Comparison of ENCODE assay signal across 27 mouse cellular contexts in genomic region chr17:63818444-63819027, GRCm38 (mm10). TPM values are rescaled to one million over a fixed set of nuclear protein-coding genes. Genes with fewer than 3 reads are reported as not detected.
DNase-seq lines count a peak whose midpoint lies in the region; ATAC-seq lines count a peak whose summit lies in the region.
"Had no signal": no experiment of that assay in that cellular context is flagged by ENCODE, and none has a peak within 500 bp of the region (broad histone marks: within the 10 kb centered on the region; RNA-seq: fewer than 3 reads in every experiment).

No protein-coding gene starts in this region.

- no peaks in the 10 kb centered on the region for H3K4me1 ChIP-seq in heart, embryonic 10.5 days
- no peaks in the 10 kb centered on the region for H3K4me1 ChIP-seq in limb, embryonic 10.5 days
- H3K4me1 ChIP-seq in megakaryocyte, embryonic 14.5 days: peaks cover 29% of the 10 kb centered on the region
- no peaks in the 10 kb centered on the region for H3K4me1 ChIP-seq in hindbrain, embryonic 12.5 days
- H3K4me1 ChIP-seq: embryonic facial prominence, embryonic 13.5 days; forebrain, embryonic 10.5 days; forebrain, embryonic 15.5 days; midbrain, embryonic 12.5 days; neural tube, embryonic 13.5 days had no signal

- 61% methylated on average over 10 of the region's 10 CpGs for WGBS in heart, embryonic 10.5 days
- 82% methylated on average over 10 of the region's 10 CpGs for WGBS in limb, embryonic 10.5 days
- WGBS in hindbrain, embryonic 12.5 days: 87% methylated on average over 10 of the region's 10 CpGs

- no peaks in the 10 kb centered on the region for H3K36me3 ChIP-seq in heart, embryonic 10.5 days
- no peaks in the 10 kb centered on the region for H3K36me3 ChIP-seq in limb, embryonic 10.5 days
- H3K36me3 ChIP-seq in megakaryocyte, embryonic 14.5 days (replicated peaks; ENCODE audit: low read length): no peaks in the 10 kb centered on the region
- no peaks in the 10 kb centered on the region for H3K36me3 ChIP-seq in hindbrain, embryonic 12.5 days
- H3K36me3 ChIP-seq: embryonic facial prominence, embryonic 13.5 days; forebrain, embryonic 10.5 days; forebrain, embryonic 15.5 days; midbrain, embryonic 12.5 days; neural tube, embryonic 13.5 days had no signal

- no peak for ATAC-seq in hindbrain, embryonic 12.5 days (ENCODE audit: low FRiP score)
- ATAC-seq: activated CD4-positive, CD25-positive, alpha-beta regulatory T cell, adult 4 months; forebrain, embryonic 15.5 days; intestine, postnatal 0 days had no signal

- DNase-seq in heart, embryonic 10.5 days (ENCODE audit: low spot score): peak; percentile 35
- DNase-seq in heart, postnatal 10 days: no peak
- peak; percentile 55 for DNase-seq in MEL-GATA-1-ER (ENCODE audit: extremely low read depth, low read depth)
- DNase-seq in limb, embryonic 10.5 days (ENCODE audit: low spot score): peak; percentile 7
- no peak for DNase-seq in kidney, adult 8-10 months
- DNase-seq in kidney, postnatal 10 days: no peak
- DNase-seq: adrenal gland, adult 8-10 months; cerebellum, adult 9-10 months; cerebellum, postnatal 36 days; embryo, embryonic 11 days; gastrocnemius, adult 2 months; gastrocnemius, postnatal 36 days; heart, postnatal 36 days; kidney, postnatal 36 days; lung, adult 2 months; lung, postnatal 10 days had no signal

- no peaks in the 10 kb centered on the region for H3K9me3 ChIP-seq in heart, embryonic 10.5 days
- no peaks in the 10 kb centered on the region for H3K9me3 ChIP-seq in limb, embryonic 10.5 days (replicated peaks)
- peaks cover 12% of the 10 kb centered on the region for H3K9me3 ChIP-seq in megakaryocyte, embryonic 14.5 days
- no peaks in the 10 kb centered on the region for H3K9me3 ChIP-seq in hindbrain, embryonic 12.5 days (replicated peaks)
- H3K9me3 ChIP-seq: embryonic facial prominence, embryonic 13.5 days; forebrain, embryonic 10.5 days; forebrain, embryonic 15.5 days; midbrain, embryonic 12.5 days; neural tube, embryonic 13.5 days had no signal

- no peaks in the 10 kb centered on the region for H3K27me3 ChIP-seq in heart, embryonic 10.5 days (ENCODE audit: insufficient read depth, poor library complexity, severe bottlenecking)
- no peaks in the 10 kb centered on the region for H3K27me3 ChIP-seq in limb, embryonic 10.5 days (ENCODE audit: low read depth, poor library complexity, severe bottlenecking)
- H3K27me3 ChIP-seq in megakaryocyte, embryonic 14.5 days (replicated peaks): peaks cover 1% of the 10 kb centered on the region
- H3K27me3 ChIP-seq in hindbrain, embryonic 12.5 days: no peaks in the 10 kb centered on the region
- H3K27me3 ChIP-seq: embryonic facial prominence, embryonic 13.5 days; forebrain, embryonic 15.5 days; midbrain, embryonic 12.5 days; neural tube, embryonic 13.5 days had no signal

- H3K27ac ChIP-seq in heart, embryonic 10.5 days: no peak overlapping the region
- no peak overlapping the region for H3K27ac ChIP-seq in limb, embryonic 10.5 days
- no peak overlapping the region for H3K27ac ChIP-seq in hindbrain, embryonic 12.5 days
- H3K27ac ChIP-seq: embryonic facial prominence, embryonic 13.5 days; forebrain, embryonic 10.5 days; forebrain, embryonic 15.5 days; gastrocnemius, adult 2 months; hindbrain, embryonic 14.5 days; macrophage; midbrain, embryonic 12.5 days; neural tube, embryonic 13.5 days had no signal

- no peak overlapping the region for H3K9ac ChIP-seq in hindbrain, embryonic 12.5 days
- H3K9ac ChIP-seq: embryonic facial prominence, embryonic 13.5 days; forebrain, embryonic 15.5 days; hindbrain, embryonic 14.5 days; midbrain, embryonic 12.5 days; neural tube, embryonic 13.5 days had no signal

- H3K4me2 ChIP-seq in hindbrain, embryonic 12.5 days (replicated peaks): no peak overlapping the region
- H3K4me2 ChIP-seq: embryonic facial prominence, embryonic 13.5 days; forebrain, embryonic 15.5 days; hindbrain, embryonic 14.5 days; midbrain, embryonic 12.5 days; neural tube, embryonic 13.5 days had no signal

- no peak overlapping the region for H3K4me3 ChIP-seq in heart, embryonic 10.5 days
- H3K4me3 ChIP-seq in limb, embryonic 10.5 days: no peak overlapping the region
- peak overlapping the region; percentile 21 for H3K4me3 ChIP-seq in megakaryocyte, embryonic 14.5 days (replicated peaks)
- H3K4me3 ChIP-seq in hindbrain, embryonic 12.5 days: no peak overlapping the region
- H3K4me3 ChIP-seq: embryonic facial prominence, embryonic 13.5 days; forebrain, embryonic 10.5 days; forebrain, embryonic 15.5 days; gastrocnemius, adult 2 months; midbrain, embryonic 12.5 days; neural tube, embryonic 13.5 days had no signal

- intact Hi-C loops in heart, postnatal 10 days (cut with DNase I): no loop called here

RNA-seq across cellular contexts. Expression of gene Fer, which starts 44.3 kb away (rescaled TPM):
- 26.4 and 28.1 TPM in 2 replicates for polyA plus RNA-seq in heart, embryonic 10.5 days (2016; fragmentation: Nextera tagmentation; extraction: Ambion mirVana)
- total RNA-seq in heart, postnatal 10 days (2021): 10 to 100 TPM; 23.4 to 25.3 TPM
- polyA plus RNA-seq in limb, embryonic 10.5 days (2016; fragmentation: Nextera tagmentation; extraction: Ambion mirVana): 19.1 and 25.4 TPM in 2 replicates
- polyA plus RNA-seq in megakaryocyte, embryonic 14.5 days (2012; ENCODE audit: insufficient read depth, low replicate concordance): 0.94 and 2.2 TPM in 2 replicates
- polyA plus RNA-seq in hindbrain, embryonic 12.5 days (2016; fragmentation: Nextera tagmentation; extraction: Ambion mirVana): 33.1 and 39.9 TPM in 2 replicates

RNA-seq across cellular contexts. Expression of gene A930002H24Rik, which starts 45.1 kb away (rescaled TPM):
- 2.7 TPM in 2 replicates for polyA plus RNA-seq in heart, embryonic 10.5 days (2016; fragmentation: Nextera tagmentation; extraction: Ambion mirVana)
- total RNA-seq in heart, postnatal 10 days (2021): 1 to 10 TPM; 1.2 to 1.4 TPM
- 1.0 and 1.5 TPM in 2 replicates for polyA plus RNA-seq in limb, embryonic 10.5 days (2016; fragmentation: Nextera tagmentation; extraction: Ambion mirVana)
- 5.5 TPM in 1 of 2 replicates, not detected in the other for polyA plus RNA-seq in megakaryocyte, embryonic 14.5 days (2012; ENCODE audit: insufficient read depth, low replicate concordance)
- polyA plus RNA-seq in hindbrain, embryonic 12.5 days (2016; fragmentation: Nextera tagmentation; extraction: Ambion mirVana): 2.3 and 2.8 TPM in 2 replicates
- total RNA-seq: gastrocnemius, adult 2 months; gastrocnemius, postnatal 36 days; heart, postnatal 36 days had no signal
- polyA plus RNA-seq: activated CD4-positive, CD25-positive, alpha-beta regulatory T cell, adult 4 months; macrophage had no signal

Comparison
In these comparisons a context has a peak if more than half of its experiments do, and no peak if none do; other contexts are left out.
1. DNase-seq: peak in heart, embryonic 10.5 days (single experiment), MEL-GATA-1-ER (single experiment) and limb, embryonic 10.5 days (single experiment); none in heart, postnatal 10 days (0 of 2), kidney, adult 8-10 months (0 of 2) and kidney, postnatal 10 days (single experiment).